Comparison of ENCODE assay signal across 8 mouse cellular contexts in the genomic region with DNA sequence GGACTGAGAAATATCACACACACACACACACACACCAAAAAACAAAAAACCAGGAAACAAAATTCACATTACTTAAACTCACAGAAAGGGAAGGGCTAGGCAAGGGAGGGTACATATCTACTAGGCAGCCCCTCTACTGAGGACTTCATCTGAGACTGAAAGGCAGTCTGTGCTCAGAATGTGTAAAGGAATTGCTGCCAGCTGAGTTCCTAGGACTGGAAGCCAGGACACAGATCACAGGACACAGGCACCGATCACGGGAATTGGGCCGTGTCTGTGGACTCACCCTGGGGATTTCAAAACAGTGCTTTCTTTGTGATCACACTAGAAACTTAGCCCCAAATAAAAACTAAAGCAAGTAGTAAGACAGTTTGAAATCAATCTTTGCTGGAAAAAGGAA. TPM values are rescaled to one million over a fixed set of nuclear protein-coding genes. Genes with fewer than 3 reads are reported as not detected.
DNase-seq lines count a peak whose midpoint lies in the region; ATAC-seq and TF ChIP-seq lines count a peak whose summit lies in the region.

No protein-coding gene starts in this region.

- TF ChIP-seq POLR2A in embryonic fibroblast, embryonic 13.5 days (IDR thresholded peaks at IDR 0.05; ENCODE audit: low read depth, low read length): no peak

- no peak for ATAC-seq in limb, embryonic 15.5 days (ENCODE audit: insufficient number of reproducible peaks, low FRiP score, low TSS enrichment, low read depth)

- intact Hi-C loops in left cerebral cortex, postnatal 36 days (cut with DNase I): no loop called here

- H3K4me1 ChIP-seq in embryonic fibroblast, embryonic 13.5 days (ENCODE audit: control insufficient read depth, insufficient read depth, low read length): peaks cover 9% of the 10 kb centered on the region
- peaks cover 30% of the 10 kb centered on the region for H3K4me1 ChIP-seq in hindbrain, embryonic 10.5 days (replicated peaks)
- H3K4me1 ChIP-seq in limb, embryonic 15.5 days: peaks cover 22% of the 10 kb centered on the region

- H3K27ac ChIP-seq in embryonic fibroblast, embryonic 13.5 days (ENCODE audit: insufficient read depth, low read length): peak overlapping the region; percentile 60; the same call in 1 of the 2 replicates
- peak overlapping the region; percentile 40; the same call in 1 of the 2 replicates for H3K27ac ChIP-seq in hindbrain, embryonic 10.5 days
- peak overlapping the region; percentile 43; the same call in 1 of the 2 replicates for H3K27ac ChIP-seq in limb, embryonic 15.5 days

- 21% methylated on average over 3 of the region's 3 CpGs for WGBS in hindbrain, embryonic 10.5 days
- 38% methylated on average over 3 of the region's 3 CpGs for WGBS in limb, embryonic 15.5 days

- no peaks in the 10 kb centered on the region for H3K36me3 ChIP-seq in hindbrain, embryonic 10.5 days
- no peaks in the 10 kb centered on the region for H3K36me3 ChIP-seq in limb, embryonic 15.5 days

- no peak overlapping the region for H3K4me2 ChIP-seq in limb, embryonic 15.5 days

- DNase-seq in cerebellum, adult 11-12 months: peak; percentile 16
- no peak for DNase-seq in cerebellum, postnatal 4 days (ENCODE audit: low spot score in 2 of 2)
- DNase-seq in 3T3-L1 (ENCODE audit: low read depth, low spot score): peak; percentile 66
- no peak for DNase-seq in hindbrain, embryonic 10.5 days (ENCODE audit: low spot score)
- DNase-seq in thymus, adult 18-20 months: no peak
- DNase-seq in left cerebral cortex, postnatal 36 days (ENCODE audit: low spot score in 2 of 2): no peak

- no peak for TF ChIP-seq CTCF in embryonic fibroblast, embryonic 13.5 days (IDR thresholded peaks at IDR 0.05; ENCODE audit: borderline replicate concordance, insufficient read depth, low read length)

- H3K9ac ChIP-seq in limb, embryonic 15.5 days: no peak overlapping the region

- H3K4me3 ChIP-seq in embryonic fibroblast, embryonic 13.5 days (ENCODE audit: insufficient read depth, low read length): no peak overlapping the region
- no peak overlapping the region for H3K4me3 ChIP-seq in hindbrain, embryonic 10.5 days
- no peak overlapping the region for H3K4me3 ChIP-seq in limb, embryonic 15.5 days

- H3K27me3 ChIP-seq in hindbrain, embryonic 10.5 days (ENCODE audit: insufficient read depth, poor library complexity, severe bottlenecking): no peaks in the 10 kb centered on the region
- H3K27me3 ChIP-seq in limb, embryonic 15.5 days: no peaks in the 10 kb centered on the region

- H3K9me3 ChIP-seq in hindbrain, embryonic 10.5 days: no peaks in the 10 kb centered on the region
- H3K9me3 ChIP-seq in limb, embryonic 15.5 days: no peaks in the 10 kb centered on the region

RNA-seq across cellular contexts. Expression of a gene that starts 11.2 kb away (rescaled TPM):
- 8.0 and 11.2 TPM in 2 replicates for polyA plus RNA-seq in embryonic fibroblast, embryonic 13.5 days (2011; ENCODE audit: insufficient read length, low read depth, missing spikeins)
- polyA plus RNA-seq in hindbrain, embryonic 10.5 days (2016; fragmentation: Nextera tagmentation; extraction: Ambion mirVana): 8.7 and 10.2 TPM in 2 replicates
- polyA plus RNA-seq in limb, embryonic 15.5 days (2015; fragmentation: Nextera tagmentation; extraction: Ambion mirVana): 16.0 and 16.9 TPM in 2 replicates
- 10 to 100 TPM; 20.2 to 22.9 TPM for total RNA-seq in left cerebral cortex, postnatal 36 days (2021)

Comparison
In these comparisons a context has a peak if more than half of its experiments do, and no peak if none do; other contexts are left out.
1. DNase-seq: peak in cerebellum, adult 11-12 months (single experiment) and 3T3-L1 (single experiment); none in cerebellum, postnatal 4 days (0 of 2), hindbrain, embryonic 10.5 days (single experiment), thymus, adult 18-20 months (0 of 2) and left cerebral cortex, postnatal 36 days (0 of 2).
2. Peak in every context shown above with its lines, with median percentiles within 50 percentile points of each other: H3K27ac ChIP-seq.